Mouse (Mus musculus) myocyte (in vitro differentiated cells): ENCODE measurements at regions not wholly inside any gene's neighbourhood (a gene's known extent, or its start where the extent isn't known, plus 50 kb on each side); places are given as distances from the start of the nearest gene placed in this dataset.

ENCODE experiments used
- H3K27me3 ChIP-seq: one replicate; pipeline ENCODE4 v1.6.1; 2011; ENCODE audit not compliant: control insufficient read depth, insufficient read depth, insufficient read length
- H3K36me3 ChIP-seq: one replicate; pipeline ENCODE4 v1.6.1; 2011; ENCODE audit not compliant: control insufficient read depth, insufficient read depth
- H3K4me2 ChIP-seq: one replicate; pipeline ENCODE4 v1.6.1; 2011; ENCODE audit warnings: low read depth, control low read depth
- H3K4me3 ChIP-seq: one replicate; pipeline ENCODE4 v1.5.1; 2011; ENCODE audit warnings: mild to moderate bottlenecking, control low read depth, moderate library complexity
- H3K79me2 ChIP-seq: one replicate; pipeline ENCODE4 v1.6.1; 2011; ENCODE audit not compliant: control insufficient read depth, insufficient read depth
- H3ac ChIP-seq: one replicate; pipeline ENCODE4 v1.6.1; 2011; ENCODE audit not compliant: control insufficient read depth, insufficient read length
- CEBPB ChIP-seq: IDR thresholded peaks from 2 replicates; pipeline ENCODE4 v1.6.1; 2011; ENCODE audit warnings: mild to moderate bottlenecking, moderate library complexity; ENCODE audit not compliant: poor library complexity, insufficient read depth, severe bottlenecking
- E2F4 ChIP-seq: IDR thresholded peaks from one replicate; pipeline ENCODE4 v1.6.1; 2011; ENCODE audit warnings: mild to moderate bottlenecking, control low read depth, moderate library complexity; ENCODE audit not compliant: insufficient read depth
- MAX ChIP-seq: IDR thresholded peaks from one replicate; pipeline ENCODE4 v1.6.1; 2011; ENCODE audit warnings: low read depth, mild to moderate bottlenecking, control low read depth
- MYOD1 ChIP-seq, 3 experiments: IDR thresholded peaks; one replicate each; pipeline ENCODE4 v1.6.1; 2011; ENCODE audit warnings: control low read depth in 2 of 3, low read depth in 2 of 3, mild to moderate bottlenecking in 2 of 3, moderate library complexity in 1 of 3; ENCODE audit not compliant: insufficient read length in 2 of 3, control insufficient read depth in 1 of 3
- MYOG ChIP-seq, 3 experiments: IDR thresholded peaks; one replicate each; pipeline ENCODE4 v1.6.1; 2011; ENCODE audit warnings: control low read depth in 2 of 3, low read depth in 2 of 3, mild to moderate bottlenecking in 2 of 3; ENCODE audit not compliant: insufficient read length in 2 of 3, control insufficient read depth in 1 of 3, insufficient read depth in 1 of 3
- POLR2A ChIP-seq: IDR thresholded peaks from one replicate; pipeline ENCODE4 v1.6.1; 2011; ENCODE audit warnings: low read depth, mild to moderate bottlenecking, control low read depth, moderate library complexity; ENCODE audit not compliant: insufficient read length
- POLR2AphosphoS2 ChIP-seq: IDR thresholded peaks from one replicate; pipeline ENCODE4 v1.6.1; 2011; ENCODE audit warnings: low read depth, control low read depth; ENCODE audit not compliant: insufficient read length
- REST ChIP-seq: IDR thresholded peaks from one replicate; pipeline ENCODE4 v1.6.1; 2011; ENCODE audit warnings: mild to moderate bottlenecking, control low read depth, moderate library complexity; ENCODE audit not compliant: insufficient read depth, insufficient read length
- SRF ChIP-seq: IDR thresholded peaks from one replicate; pipeline ENCODE4 v1.6.1; 2011; ENCODE audit warnings: low read depth; ENCODE audit not compliant: control insufficient read depth, insufficient read length
- TCF12 ChIP-seq: IDR thresholded peaks from one replicate; pipeline ENCODE4 v1.6.1; 2011; ENCODE audit warnings: mild to moderate bottlenecking, control low read depth; ENCODE audit not compliant: poor library complexity, insufficient read depth, severe bottlenecking
- TCF3 ChIP-seq: IDR thresholded peaks from one replicate; pipeline ENCODE4 v1.6.1; 2011; ENCODE audit warnings: low read depth, control low read depth; ENCODE audit not compliant: insufficient read length
- USF1 ChIP-seq: IDR thresholded peaks from one replicate; pipeline ENCODE4 v1.6.1; 2011; ENCODE audit warnings: low read depth, mild to moderate bottlenecking, control low read depth, moderate library complexity

- TF ChIP-seq USF1 (peak; percentile 16), TCF3 (no peak)
- no peaks in the 10 kb centered on the region for H3K36me3 ChIP-seq
- no peak overlapping the region for H3ac ChIP-seq
- H3K27me3 ChIP-seq = no peaks in the 10 kb centered on the region
- H3K4me2 ChIP-seq = no peak overlapping the region
- H3K79me2 ChIP-seq = no peaks in the 10 kb centered on the region
- no peak overlapping the region for H3K4me3 ChIP-seq
Observed at GRCm38 (mm10) chr9:66646226-66646625, 53.3 kb upstream of the Usp3 start.

- no peaks in the 10 kb centered on the region for H3K79me2 ChIP-seq
- H3K4me2 ChIP-seq = no peak overlapping the region
- H3K36me3 ChIP-seq = no peaks in the 10 kb centered on the region
Observed at GRCm38 (mm10) chr9:66651306-66651705, 58.4 kb upstream of the Usp3 start.

GRCm38 (mm10) chr9:66657116-66657758 is 56.2 kb upstream of the Car12 start:
- no peaks in the 10 kb centered on the region for H3K79me2 ChIP-seq
- H3ac ChIP-seq = no peak overlapping the region
- no peak overlapping the region for H3K4me2 ChIP-seq
- H3K4me3 ChIP-seq = no peak overlapping the region
- H3K36me3 ChIP-seq = no peaks in the 10 kb centered on the region
- no peak for TF ChIP-seq CEBPB
- no peak for TF ChIP-seq E2F4
- no peak for TF ChIP-seq SRF
- TF ChIP-seq TCF12 = no peak
- no peak for TF ChIP-seq MAX
- no peak for TF ChIP-seq MYOD1 (IDR thresholded peaks at IDR 0.05; ENCODE audit: control insufficient read depth in 1 of 3, insufficient read length in 2 of 3, low read depth in 2 of 3)
- TF ChIP-seq POLR2AphosphoS2 = no peak
- TF ChIP-seq MYOG (IDR thresholded peaks at IDR 0.05; ENCODE audit: control insufficient read depth in 1 of 3, insufficient read depth in 1 of 3, insufficient read length in 2 of 3, low read depth in 2 of 3) = no peak
- no peak for TF ChIP-seq USF1
- no peak for TF ChIP-seq POLR2A
- no peak for TF ChIP-seq TCF3
- no peak for TF ChIP-seq REST
- H3K27me3 ChIP-seq = peaks cover 15% of the 10 kb centered on the region

More at GRCm38 (mm10) chr9:66651306-66651705, 58.4 kb upstream of the Usp3 start:
- Histone ChIP-seq H3K4me3 (no peak overlapping the region), H3ac (no peak overlapping the region), H3K27me3 (no peaks in the 10 kb centered on the region)
- TF ChIP-seq POLR2AphosphoS2 (no peak), REST (no peak), MYOD1 (IDR thresholded peaks at IDR 0.05; ENCODE audit: control insufficient read depth in 1 of 3, insufficient read length in 2 of 3, low read depth in 2 of 3) (no peak), POLR2A (no peak), TCF12 (no peak), MYOG (IDR thresholded peaks at IDR 0.05; ENCODE audit: control insufficient read depth in 1 of 3, insufficient read depth in 1 of 3, insufficient read length in 2 of 3, low read depth in 2 of 3) (no peak), TCF3 (no peak)

GRCm38 (mm10) chr9:66658707-66659242 is 54.7 kb upstream of the Car12 start:
- Histone ChIP-seq H3K79me2 (no peaks in the 10 kb centered on the region), H3K4me2 (no peak overlapping the region), H3K27me3 (peaks cover 15% of the 10 kb centered on the region), H3ac (no peak overlapping the region), H3K4me3 (no peak overlapping the region), H3K36me3 (no peaks in the 10 kb centered on the region)
- TF ChIP-seq MYOG (IDR thresholded peaks at IDR 0.05; ENCODE audit: control insufficient read depth in 1 of 3, insufficient read depth in 1 of 3, insufficient read length in 2 of 3, low read depth in 2 of 3) (peak in 1 of 3 experiments; percentile 33), MYOD1 (IDR thresholded peaks at IDR 0.05; ENCODE audit: control insufficient read depth in 1 of 3, insufficient read length in 2 of 3, low read depth in 2 of 3) (peak in 1 of 3 experiments; percentile 54), SRF (no peak)

DNA sequence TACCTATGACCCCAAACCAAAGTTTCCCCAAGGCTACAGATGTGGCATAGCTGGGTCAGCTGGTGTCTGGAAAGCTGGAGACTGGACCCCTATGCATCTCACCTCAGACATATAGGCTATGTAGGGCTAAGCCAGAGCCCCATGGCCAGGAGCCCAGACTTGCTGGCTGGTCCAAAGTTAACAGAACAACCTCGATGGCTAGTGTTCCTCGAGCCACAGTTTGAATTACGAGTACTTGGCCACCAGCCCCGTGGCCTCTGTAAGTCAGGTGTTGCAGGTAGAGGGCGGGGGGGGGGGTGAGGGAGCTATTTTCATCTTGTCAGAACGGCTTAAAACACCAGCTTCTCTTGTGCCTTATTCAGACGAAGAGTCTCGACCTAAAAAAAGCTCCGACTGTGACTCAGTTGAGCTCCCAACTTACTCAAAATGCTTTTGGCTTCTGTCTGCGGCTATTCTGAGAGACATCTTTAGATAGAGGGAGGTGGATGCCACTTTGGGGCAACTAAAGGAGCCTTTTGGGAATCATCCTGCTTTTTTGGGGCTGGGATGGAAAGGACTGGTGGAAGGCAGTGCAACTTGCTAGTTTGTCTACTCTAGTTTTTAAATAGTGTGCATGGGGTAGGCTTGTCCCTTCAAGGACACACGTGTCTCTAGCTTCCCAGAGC is 53.6 kb upstream of the Car12 start:
- H3K27me3 ChIP-seq = peaks cover 15% of the 10 kb centered on the region
- H3ac ChIP-seq = no peak overlapping the region
- no peak overlapping the region for H3K4me3 ChIP-seq
- H3K4me2 ChIP-seq = no peak overlapping the region
- TF ChIP-seq POLR2A (no peak), REST (no peak)
- H3K79me2 ChIP-seq = no peaks in the 10 kb centered on the region
- no peaks in the 10 kb centered on the region for H3K36me3 ChIP-seq
